Comparison of ENCODE assay signal across 8 mouse cellular contexts in genomic region chr17:34031465-34032173, GRCm38 (mm10). TPM values are rescaled to one million over a fixed set of nuclear protein-coding genes. Genes with fewer than 3 reads are reported as not detected.
DNase-seq lines count a peak whose midpoint lies in the region; ATAC-seq lines count a peak whose summit lies in the region.

Gene Slc39a7 (minus strand): TSS chr17:34031682.
Gene Rxrb (plus strand): TSS chr17:34031812.

- intact Hi-C loops in gastrocnemius, postnatal 14 days (cut with DNase I; ENCODE audit: low total_unique reads) = no loop called here
- intact Hi-C loops in left cerebral cortex, postnatal 10 days (cut with DNase I) = no loop called here

- DNase-seq in adrenal gland, adult (ENCODE audit: inconsistent age in 2 of 2, low spot score in 1 of 2) = peak; percentile 99 to 100
- DNase-seq in embryo, embryonic 10.5 days (ENCODE audit: low spot score) = peak; percentile 97
- DNase-seq in gastrocnemius, postnatal 14 days = peak; percentile 99
- DNase-seq in left cerebral cortex, postnatal 10 days (ENCODE audit: extremely low spot score in 1 of 2, low spot score in 2 of 2) = peak; percentile 97 to 99
- DNase-seq in right cerebral cortex, postnatal 25 days = peak; percentile 98
- peak; percentile 99 to 100 for DNase-seq in urinary bladder, postnatal 4 days (ENCODE audit: low spot score in 2 of 2)

- peak; percentile 63 for ATAC-seq in inflammation-experienced regulatory T-cells, adult 6 months
- ATAC-seq in megakaryocyte-erythroid progenitor cell, adult 5-6 weeks (replicated peaks; ENCODE audit: low FRiP score, low TSS enrichment, poor library complexity, severe bottlenecking) = peak; percentile 59

RNA-seq across cellular contexts. Expression of gene Slc39a7, which starts in this region (rescaled TPM):
- 10 to 100 TPM; 44.9 to 60.1 TPM for total RNA-seq in gastrocnemius, postnatal 14 days (2021)
- polyA plus RNA-seq in inflammation-experienced regulatory T-cells, adult 6 months (2017; shearing (Covaris generic)) = 10 to 100 TPM; 40.8 to 49.3 (median 44.7) TPM
- 100 to 1,000 TPM in 1 of 2 experiments, 10 to 100 TPM in 1; 90.7 to 101 TPM for total RNA-seq in left cerebral cortex, postnatal 10 days (2021)
- 18.1 and 18.3 TPM in 2 replicates for total RNA-seq in megakaryocyte-erythroid progenitor cell, adult 5-6 weeks (2014; fragmentation: Nextera tagmentation)
- total RNA-seq in megakaryocyte-erythroid progenitor cell, adult 5-6 weeks (2017) = 94.1 and 169 TPM in 2 replicates

RNA-seq across cellular contexts. Expression of gene Rxrb, which starts in this region (rescaled TPM):
- 10 to 100 TPM; 35.2 to 35.8 TPM for total RNA-seq in gastrocnemius, postnatal 14 days (2021)
- 10 to 100 TPM in 2 of 3 experiments, 1 to 10 TPM in 1; 7.8 to 10.6 (median 10.1) TPM for polyA plus RNA-seq in inflammation-experienced regulatory T-cells, adult 6 months (2017; shearing (Covaris generic))
- total RNA-seq in left cerebral cortex, postnatal 10 days (2021) = 10 to 100 TPM; 74.8 to 78.7 TPM
- total RNA-seq in megakaryocyte-erythroid progenitor cell, adult 5-6 weeks (2014; fragmentation: Nextera tagmentation) = 49.6 and 58.9 TPM in 2 replicates
- total RNA-seq in megakaryocyte-erythroid progenitor cell, adult 5-6 weeks (2017) = 31.4 and 33.3 TPM in 2 replicates

Comparison
In these comparisons a context has a peak if more than half of its experiments do, and no peak if none do; other contexts are left out.
1. Peak in every context shown above with its lines: DNase-seq and ATAC-seq.